Mouse (Mus musculus) neutrophil, adult 5-6 weeks (primary cell): ENCODE measurements around the gene Cox16. TPM values are rescaled to one million over a fixed set of nuclear protein-coding genes. Genes with fewer than 3 reads are reported as not detected.
"Not testable (repeated sequence)": the region's sequence is repeated elsewhere in the genome, so short reads cannot be mapped to it uniquely, and the experiment has no call there.

ENCODE experiments used
- ATAC-seq: fragments of 151-379, 151-347 bp; 2 replicates; pipeline ENCODE4 v1.8.0; 2017; ENCODE audit warnings: mild to moderate bottlenecking, moderate TSS enrichment; ENCODE audit not compliant: insufficient number of reproducible peaks, poor library complexity, low FRiP score, severe bottlenecking; ENCODE audit errors: extremely low read depth
- total RNA-seq: library from RNA; stranded (forward); fragments of 200-1000 nt; gene quantifications from 2 replicates; pipeline ENCODE4 v1.2.3, GENCODE M21; 2017

Cox16 gene
- 61.4 and 65.4 TPM in 2 replicates for total RNA-seq

GRCm38 (mm10) chr12:81484727-81485191 lies at the start of gene Cox16:
TSS of gene Cox16 (minus strand) at chr12:81485127.
- ATAC-seq = peak; percentile 89

DNA sequence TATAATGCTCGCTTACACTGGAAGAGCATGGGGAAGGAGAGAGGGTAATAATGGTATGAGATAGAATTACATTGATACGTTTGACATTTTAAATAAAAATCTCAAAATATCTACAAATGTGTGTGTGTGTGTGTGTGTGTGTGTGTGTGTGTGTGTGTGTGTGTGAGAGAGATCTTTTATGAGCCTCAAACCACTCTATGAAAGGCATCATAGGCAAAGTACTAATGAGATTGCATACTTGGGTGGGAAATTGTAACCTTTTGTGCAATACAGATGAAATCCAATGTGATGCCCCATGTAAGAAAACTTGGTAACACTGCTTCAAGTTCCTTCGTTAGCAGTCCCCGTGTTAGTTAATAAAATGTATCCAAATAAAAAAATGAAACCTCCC lies 48.1 kb upstream of the Cox16 start:
- ATAC-seq = no peak

GRCm38 (mm10) chr12:81532316-81533028 lies 47.5 kb upstream of the Cox16 start, which contains the start of the genes Gm20498 and Synj2bp:
TSS of gene Gm20498 (minus strand) at chr12:81532905.
TSS of gene Synj2bp (minus strand) at chr12:81532911.
- peak; percentile 82 for ATAC-seq

DNA sequence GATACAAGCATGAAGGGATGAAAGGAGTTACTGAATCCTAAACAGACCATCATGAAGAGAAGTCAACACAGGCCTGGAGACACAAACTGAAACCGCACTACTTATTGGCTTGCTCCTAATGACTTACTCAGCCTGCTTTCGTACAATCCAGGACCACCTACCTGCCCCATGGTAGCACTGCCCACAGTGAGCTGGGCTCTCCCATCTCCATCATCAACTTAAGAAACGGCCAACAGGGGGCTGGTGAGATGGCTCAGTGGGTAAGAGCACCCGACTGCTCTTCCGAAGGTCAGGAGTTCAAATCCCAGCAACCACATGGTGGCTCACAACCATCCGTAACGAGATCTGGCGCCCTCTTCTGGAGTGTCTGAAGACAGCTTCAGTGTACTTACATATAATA lies 45.7 kb upstream of the Cox16 start:
- ATAC-seq = not testable (repeated sequence)

- not testable (repeated sequence) for ATAC-seq
Observed at GRCm38 (mm10) chr12:81496906-81497305, 12.0 kb upstream of the Cox16 start.

DNA sequence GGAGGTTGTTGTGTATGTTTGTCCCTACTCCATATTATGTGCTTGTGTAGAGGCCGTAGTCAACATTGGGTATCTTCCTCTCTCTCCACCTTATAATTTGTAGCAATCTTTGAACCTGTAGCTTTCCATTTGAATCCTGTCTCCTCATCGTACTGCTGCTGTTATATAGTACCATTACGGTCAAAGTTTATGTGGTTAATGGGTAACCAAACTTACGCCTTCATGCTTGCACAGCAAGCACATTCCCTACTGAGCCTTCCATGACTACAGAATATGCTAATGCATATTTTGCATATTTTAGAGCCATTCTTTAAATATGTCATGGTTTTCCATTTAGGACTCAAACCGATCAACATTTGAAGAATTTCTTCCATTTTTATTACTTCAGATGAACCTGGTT lies 5.6 kb upstream of the Cox16 start:
- no peak for ATAC-seq

GRCm38 (mm10) chr12:81485311-81485710 lies 384 bp upstream of the Cox16 start:
- no peak for ATAC-seq

DNA sequence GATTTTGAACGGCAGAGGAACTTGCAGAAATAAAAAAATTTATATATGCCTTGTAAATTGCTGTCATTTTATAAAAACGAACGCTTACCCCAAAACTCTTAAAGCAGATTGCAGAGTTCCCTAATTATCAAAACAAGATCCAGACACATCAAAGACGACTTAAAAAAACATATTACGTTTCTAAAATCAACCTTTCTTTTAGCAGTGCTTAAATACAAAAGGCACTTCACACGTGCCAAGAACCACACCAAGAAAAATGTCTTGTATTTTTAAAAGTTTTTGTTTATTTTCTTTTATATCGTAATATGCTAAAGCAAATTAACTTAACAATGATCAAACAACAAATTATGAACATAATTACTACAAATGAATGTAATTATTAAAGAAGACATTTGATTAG lies 715 bp downstream of the Cox16 start:
- ATAC-seq = no peak

DNA sequence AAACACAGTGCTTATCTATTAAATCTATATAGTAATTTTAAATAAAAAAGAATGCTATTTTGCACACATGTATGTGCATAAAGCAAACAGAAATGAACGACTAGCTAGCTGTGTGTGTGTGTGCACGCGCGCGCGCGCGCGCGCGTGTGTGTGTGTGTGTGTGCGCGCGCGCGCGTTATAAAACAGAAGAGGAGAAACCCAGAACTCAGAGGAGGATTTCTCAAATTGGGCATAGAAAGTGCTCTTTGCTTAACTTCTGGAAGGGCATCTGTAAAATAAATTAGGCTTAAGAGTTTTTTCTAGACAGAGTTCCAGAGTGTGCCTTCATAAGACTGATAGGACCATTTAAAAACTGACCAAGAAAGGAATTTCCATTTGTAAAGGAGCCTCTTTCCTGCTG lies 1.3 kb downstream of the Cox16 start:
- ATAC-seq = no peak

- not testable (repeated sequence) for ATAC-seq
Observed at GRCm38 (mm10) chr12:81459051-81459450, 25.9 kb downstream of the Cox16 start.

DNA sequence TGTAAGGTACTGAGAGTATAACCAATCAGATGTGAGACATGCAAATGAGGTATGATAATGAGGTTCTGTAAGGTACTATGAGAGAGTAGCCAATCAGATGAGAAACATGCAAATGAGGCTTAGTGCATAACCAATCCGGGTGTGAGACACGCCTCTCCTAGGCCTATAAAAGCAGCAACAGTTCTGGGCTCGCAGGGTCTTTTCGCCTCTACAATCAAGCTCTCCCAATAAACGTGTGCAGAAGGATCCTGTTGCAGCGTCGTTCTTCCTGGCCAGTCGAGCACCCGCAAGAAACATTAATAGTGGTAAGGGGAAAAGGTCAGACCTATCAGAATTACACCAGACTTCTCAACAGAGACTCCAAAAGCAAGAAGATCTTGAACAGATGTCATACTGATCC lies 45.9 kb downstream of the Cox16 start:
- not testable (repeated sequence) for ATAC-seq

- not testable (repeated sequence) for ATAC-seq
Observed at GRCm38 (mm10) chr12:81434778-81435177, 50.1 kb downstream of the Cox16 start.

DNA sequence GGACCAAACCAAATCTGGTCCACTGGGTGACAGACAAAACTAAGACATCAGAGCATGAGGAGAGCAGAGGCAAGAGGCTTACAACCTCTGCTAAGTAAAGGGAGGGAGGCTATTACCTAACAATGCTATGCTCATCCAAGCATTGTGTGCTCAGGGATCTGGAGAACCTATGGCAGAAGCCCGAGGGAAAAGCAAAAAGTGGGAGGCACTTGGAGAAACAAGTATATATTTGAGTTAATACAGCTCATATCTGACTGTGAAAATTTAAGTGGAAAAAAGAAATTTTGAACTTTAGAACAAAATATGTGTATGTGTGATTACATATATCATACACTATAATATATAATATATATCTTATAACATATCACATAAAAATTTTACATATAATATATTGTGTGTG lies 63.1 kb downstream of the Cox16 start, which contains the start of gene Adam4:
Adam4 (minus strand) TSS at position 101 of the 400 bp plus-strand sequence.
- no peak for ATAC-seq

DNA sequence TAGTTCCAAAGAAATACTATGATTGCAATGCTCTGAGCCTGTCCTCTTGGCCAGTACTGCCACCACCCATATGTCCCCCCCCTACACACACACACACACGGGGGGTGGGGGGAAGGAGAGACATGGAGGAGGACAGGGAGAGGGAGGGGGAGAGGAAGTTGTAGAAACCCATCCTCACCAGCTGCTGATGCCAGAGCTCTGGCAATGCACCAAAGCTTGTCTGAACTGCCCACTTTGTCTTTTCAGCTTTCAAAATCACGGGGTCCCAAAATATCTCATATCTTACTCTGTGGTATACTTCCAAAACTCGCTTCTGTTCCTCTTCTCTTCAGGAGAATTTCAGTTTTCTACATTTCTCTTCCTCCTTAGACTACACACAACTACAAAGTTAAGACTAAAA lies 71.7 kb downstream of the Cox16 start:
- no peak for ATAC-seq

DNA sequence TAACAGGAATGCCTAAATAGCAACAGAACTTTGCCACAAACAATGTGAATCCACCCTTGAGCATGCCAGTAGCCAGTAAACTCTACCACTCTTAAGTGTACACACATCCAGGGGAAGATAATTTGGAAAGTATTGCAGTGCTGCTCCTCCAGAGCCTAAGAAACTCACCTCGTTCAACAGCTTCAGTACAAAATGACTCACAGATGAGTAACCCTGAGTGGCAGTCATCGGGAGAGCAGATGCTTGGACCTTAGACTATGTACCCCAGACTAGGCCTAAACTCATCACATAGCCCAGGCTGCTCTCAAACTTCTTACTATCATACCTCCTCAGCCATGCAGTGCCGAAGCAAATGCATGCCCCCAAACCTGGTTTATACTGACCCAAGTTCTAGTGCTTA lies 76.0 kb downstream of the Cox16 start:
- ATAC-seq = no peak

DNA sequence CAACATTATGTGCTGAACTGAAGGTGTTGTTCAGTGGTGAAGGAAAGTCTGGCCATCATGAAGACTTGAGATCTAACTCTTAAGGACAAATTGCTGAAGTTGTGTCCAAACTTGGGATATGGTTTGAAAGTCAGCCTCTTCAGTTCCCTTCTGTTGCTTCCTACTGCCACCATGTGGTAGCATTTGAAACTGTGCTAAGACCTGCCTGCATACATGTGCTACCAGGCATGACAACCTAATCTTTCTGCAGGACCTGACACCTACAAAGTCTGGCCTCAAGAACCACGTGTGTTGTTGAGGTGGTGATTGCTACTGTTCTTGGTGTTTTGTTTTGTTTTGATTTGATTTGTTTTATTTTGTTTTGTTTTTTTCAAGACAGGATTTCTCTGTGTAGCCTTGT lies 82.7 kb downstream of the Cox16 start:
- ATAC-seq = no peak

- not testable (repeated sequence) for ATAC-seq
Observed at GRCm38 (mm10) chr12:81379364-81379763, 105.6 kb downstream of the Cox16 start, which contains the start of gene Gm4787. TSS of gene Gm4787 (minus strand) at chr12:81379464.

- no peak for ATAC-seq
Observed at GRCm38 (mm10) chr12:81333841-81334240, 151.1 kb downstream of the Cox16 start.

- ATAC-seq = no peak
Observed at GRCm38 (mm10) chr12:81332875-81333421, 152.0 kb downstream of the Cox16 start, which contains the start of gene Slc8a3. TSS of gene Slc8a3 (minus strand) at chr12:81333180.
